Mouse (Mus musculus): ENCODE measurements around the gene Fuom. TPM values are rescaled to one million over a fixed set of nuclear protein-coding genes. Genes with fewer than 3 reads are reported as not detected.

The Fuom gene
- total RNA-seq, 4 experiments from 2014 or later, result 42.7 to 49.1 (median 47.7) TPM

DNA sequence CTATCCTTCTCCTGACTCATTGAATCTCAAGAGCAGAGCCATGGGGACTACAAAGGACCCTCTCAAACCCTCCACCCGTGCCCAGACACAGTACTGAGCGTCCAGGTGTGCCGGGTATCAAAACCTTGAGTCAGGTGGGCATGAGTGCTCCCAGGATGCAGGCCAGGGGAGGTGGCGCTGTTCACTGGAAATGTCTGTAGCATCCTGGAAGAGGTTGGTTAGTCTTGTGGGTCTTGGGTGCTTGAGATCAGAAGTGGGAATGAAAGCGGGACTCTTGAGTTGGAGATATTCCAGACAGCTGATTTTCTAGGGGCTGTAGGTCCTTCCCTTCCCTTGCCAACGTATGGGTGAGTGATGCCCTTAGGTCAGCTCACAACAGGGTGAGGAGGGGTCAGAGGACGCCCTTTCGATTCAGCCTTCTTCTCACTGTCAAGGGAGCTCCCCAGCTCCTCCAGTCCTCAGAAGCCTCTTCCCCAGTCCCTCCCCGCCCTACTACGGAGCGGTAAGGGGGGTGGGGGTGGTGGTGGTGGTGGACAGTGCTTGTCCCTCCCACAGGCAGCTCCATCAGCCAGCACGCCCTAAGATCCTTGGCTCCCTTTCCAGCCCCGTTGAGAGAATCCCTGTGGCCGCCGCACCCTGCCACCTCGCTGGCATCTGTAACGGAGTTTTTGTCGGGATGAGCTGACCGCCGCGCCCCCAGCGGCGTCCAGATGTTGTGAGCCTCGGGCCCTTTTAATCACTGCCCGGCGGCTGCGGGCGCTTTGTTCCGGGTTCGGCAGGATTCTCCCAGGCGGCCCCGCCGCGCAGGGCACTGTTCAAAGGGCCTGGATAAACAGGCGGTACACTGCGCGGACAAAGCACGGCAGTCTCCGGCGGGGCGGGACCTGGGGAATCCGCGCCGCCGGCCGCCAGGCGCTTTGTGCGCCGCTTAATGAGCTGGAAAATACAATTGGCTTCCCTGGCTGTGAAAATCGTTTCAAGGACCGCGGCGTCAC, 44.5 kb downstream of the Fuom start:
- DNase-seq (ENCODE audit: low spot score in 2 of 2), result no peak

- DNase-seq (ENCODE audit: low spot score in 2 of 2), result peak; percentile 32 to 47
Measured at GRCm38 (mm10) chr7:140054124-140054523, 48.1 kb downstream of the Fuom start.

DNA sequence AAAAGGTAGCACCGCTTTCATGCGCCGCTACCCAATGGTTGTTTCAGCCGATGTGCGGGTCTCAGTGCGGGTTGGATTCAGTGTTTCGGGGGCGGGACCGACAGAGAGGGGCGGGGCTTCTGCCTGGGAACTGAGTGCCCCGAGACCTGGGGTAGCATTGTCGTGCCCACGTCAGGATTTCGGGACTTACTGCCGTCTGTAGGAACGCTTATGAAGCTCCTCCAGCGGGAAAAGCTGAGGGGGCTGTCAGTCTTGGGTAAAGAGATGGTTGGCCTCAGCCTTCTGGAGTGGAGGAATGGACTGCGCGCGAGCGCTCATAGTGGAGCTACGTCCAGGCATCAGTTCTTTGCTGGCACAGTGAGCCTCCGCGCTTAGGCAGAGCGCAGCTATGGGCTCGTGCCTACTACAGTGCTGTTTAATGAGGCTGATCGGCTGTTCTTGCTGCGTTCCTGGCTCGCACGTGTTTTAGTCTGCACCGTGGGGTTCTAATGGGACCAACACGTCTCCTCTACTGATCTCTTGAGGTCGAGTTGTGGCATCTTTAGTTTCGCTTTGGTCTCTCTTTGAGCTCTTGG, 53.0 kb downstream of the Fuom start:
- no peak for DNase-seq (ENCODE audit: low spot score in 2 of 2)

GRCm38 (mm10) chr7:140048361-140049114, 53.7 kb downstream of the Fuom start, which contains the start of gene Msx3:
Gene Msx3 (minus strand): TSS chr7:140049089.
- no peak for DNase-seq (ENCODE audit: low spot score in 2 of 2)

GRCm38 (mm10) chr7:140047811-140048311, 54.4 kb downstream of the Fuom start:
- no peak for DNase-seq (ENCODE audit: low spot score in 2 of 2)

Other genes with a start within 250 kb of the Fuom start
- gene Kndc1, start 207.7 kb downstream of the Fuom start, total RNA-seq (2022), result 100 to 1,000 TPM in 1 of 4 experiments, 10 to 100 TPM in 3; 90.0 to 103 (median 95.8) TPM
- gene Utf1, start 158.7 kb downstream of the Fuom start, total RNA-seq (2022), result not detected
- gene 6430531B16Rik, start 123.7 kb downstream of the Fuom start, total RNA-seq (2022), result 1 to 10 TPM; 1.2 to 1.9 (median 1.6) TPM
- gene Adam8, start 109.9 kb downstream of the Fuom start, total RNA-seq (2022), result 1 to 10 TPM; 3.0 to 7.2 (median 4.5) TPM
- 10 to 100 TPM; 21.2 to 27.8 (median 27.0) TPM for gene Zfp511, start 66.0 kb downstream of the Fuom start, total RNA-seq (2022)
- 10 to 100 TPM; 36.0 to 39.0 (median 36.7) TPM for gene Tubgcp2, start 65.8 kb downstream of the Fuom start, total RNA-seq (2022)
- gene Msx3, start 53.4 kb downstream of the Fuom start, total RNA-seq (2022), result not detected
- 100 to 1,000 TPM; 217 to 237 (median 229) TPM for gene Caly, start 19.9 kb downstream of the Fuom start, total RNA-seq (2022)
- gene Prap1, start 9.0 kb downstream of the Fuom start, total RNA-seq (2022), result under 1 TPM in 1 of 4 experiments, not detected in 3; 0.56 TPM
- gene Paox, start 13.4 kb upstream of the Fuom start, total RNA-seq (2022), result 1 to 10 TPM; 6.1 to 6.5 (median 6.4) TPM
- gene Echs1, start 14.0 kb upstream of the Fuom start, total RNA-seq (2022), result 10 to 100 TPM; 61.4 to 68.6 (median 65.7) TPM
- gene Mtg1, start 35.1 kb upstream of the Fuom start, total RNA-seq (2022), result 10 to 100 TPM; 27.2 to 34.8 (median 31.6) TPM
- 100 to 1,000 TPM; 149 to 157 (median 151) TPM for gene Sprn, start 52.4 kb upstream of the Fuom start, total RNA-seq (2022)
- not detected for gene Olfr522, start 62.3 kb upstream of the Fuom start, total RNA-seq (2022)
- under 1 TPM in 1 of 4 experiments, not detected in 3; 0.39 TPM for gene Olfr523, start 70.8 kb upstream of the Fuom start, total RNA-seq (2022)
- not detected for gene Olfr524, start 103.5 kb upstream of the Fuom start, total RNA-seq (2022)
- under 1 TPM; 0.70 to 0.96 (median 0.74) TPM for gene Cd163l1, start 115.8 kb upstream of the Fuom start, total RNA-seq (2022)
- gene 5830411N06Rik, start 144.8 kb upstream of the Fuom start, total RNA-seq (2022), result under 1 TPM in 3 of 4 experiments, not detected in 1; 0.16 to 0.22 (median 0.19) TPM
- not detected for gene Olfr525, start 218.4 kb upstream of the Fuom start, total RNA-seq (2022)
- gene Olfr527, start 231.6 kb upstream of the Fuom start, total RNA-seq (2022), result not detected